Mouse (Mus musculus) C2C12 (cell line): ENCODE measurements at regions not wholly inside any gene's neighbourhood (a gene's known extent, or its start where the extent isn't known, plus 50 kb on each side); places are given as distances from the start of the nearest gene placed in this dataset.

Source experiments
- CEBPB ChIP-seq: IDR thresholded peaks from one replicate; pipeline ENCODE4 v1.6.1; 2011; ENCODE audit warnings: low read depth, mild to moderate bottlenecking, control low read depth, moderate library complexity
- CTCF ChIP-seq: IDR thresholded peaks from one replicate; pipeline ENCODE4 v1.5.1; 2011; ENCODE audit not compliant: control insufficient read depth, insufficient read depth, insufficient read length
- MYOD1 ChIP-seq: IDR thresholded peaks from one replicate; pipeline ENCODE4 v1.6.1; 2011; ENCODE audit warnings: low read depth; ENCODE audit not compliant: control insufficient read depth, insufficient read length
- USF1 ChIP-seq: IDR thresholded peaks from one replicate; pipeline ENCODE4 v1.6.1; 2011; ENCODE audit warnings: low read depth, mild to moderate bottlenecking, control low read depth, moderate library complexity

DNA sequence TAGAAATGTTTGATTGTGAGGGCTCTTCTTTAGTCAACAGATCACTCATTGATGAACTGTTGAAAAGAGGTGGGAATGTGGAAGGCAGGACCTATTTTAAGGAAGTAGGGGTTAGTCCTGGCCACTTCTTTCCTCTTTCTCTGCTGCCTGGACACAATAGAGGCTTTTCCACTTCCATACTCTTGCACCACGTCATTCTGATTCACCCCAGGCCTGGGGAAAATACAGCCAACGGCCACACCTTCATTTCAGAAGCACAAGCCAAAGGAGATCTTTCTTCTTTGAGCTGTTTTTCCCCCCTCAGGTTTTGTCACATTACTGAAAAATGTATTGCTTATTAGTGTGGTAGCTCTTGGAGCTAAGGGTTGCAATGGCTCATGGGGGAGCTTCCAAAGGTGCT is 237.9 kb upstream of the Dcn start:
- TF ChIP-seq CTCF: no peak
- TF ChIP-seq CEBPB: no peak
- TF ChIP-seq MYOD1: no peak
- no peak for TF ChIP-seq USF1
